Mouse (Mus musculus) olfactory bulb, adult 2 months (tissue): Measurements from ENCODE around the gene Lrrc56.

Experiments used
- CTCF ChIP-seq: fragments of 200-500 bp; IDR thresholded peaks from 2 replicates; pipeline ENCODE4 v1.5.1; 2012; ENCODE audit warnings: low read depth, mild to moderate bottlenecking, low read length, moderate library complexity; ENCODE audit not compliant: insufficient read depth
- POLR2A ChIP-seq: fragments of 200-500 bp; IDR thresholded peaks from 2 replicates; pipeline ENCODE4 v1.6.1; 2012; ENCODE audit warnings: mild to moderate bottlenecking, low read depth, low read length, moderate library complexity; ENCODE audit not compliant: insufficient read depth

DNA sequence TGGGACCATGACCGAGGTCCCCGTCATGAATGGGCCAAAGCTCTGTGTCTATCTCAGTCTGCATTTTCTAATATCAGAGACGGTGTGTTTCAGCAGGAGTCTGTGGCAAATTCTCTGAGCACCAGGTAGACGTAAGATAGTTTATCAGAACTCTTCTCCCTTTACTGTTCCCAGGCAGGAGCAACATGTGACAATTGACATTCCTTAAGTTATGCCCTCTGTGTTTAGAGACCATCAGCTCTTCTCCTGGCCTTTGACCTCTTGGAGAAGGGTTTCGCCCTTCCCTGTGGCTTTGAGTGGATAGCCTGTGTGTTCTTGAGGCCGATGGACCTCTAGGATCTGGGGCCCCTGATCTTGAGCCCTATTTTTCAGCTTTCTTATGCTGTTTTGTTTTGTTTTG is 35.7 kb downstream of the Lrrc56 start:
- no peak for TF ChIP-seq POLR2A
- no peak for TF ChIP-seq CTCF
